Mouse (Mus musculus) MEL (cell line): ENCODE measurements around the gene Lyrm2.

Experiments
- CTCF ChIP-seq, 3 experiments: IDR thresholded peaks in 2 of 3; conservative IDR thresholded peaks in 1 of 3; 2 replicates each; pipeline ENCODE4 v1.5.1; 2011 to 2012; ENCODE audit warnings: low read length in 3 of 3, low read depth in 2 of 3, mild to moderate bottlenecking in 2 of 3, improper control_type of control experiment in 1 of 3, inconsistent platforms in 1 of 3, mixed read lengths in 1 of 3, moderate library complexity in 1 of 3; ENCODE audit not compliant: control insufficient read depth in 1 of 3, insufficient read depth in 1 of 3, poor library complexity in 1 of 3, severe bottlenecking in 1 of 3
- EP300 ChIP-seq, 2 experiments: IDR thresholded peaks; 2 replicates each; pipeline ENCODE4 v1.6.1; 2011; ENCODE audit warnings: improper control_type of control experiment in 2 of 2, low read length in 2 of 2, low read depth in 1 of 2, mild to moderate bottlenecking in 1 of 2
- GABPA ChIP-seq: IDR thresholded peaks from 2 replicates; pipeline ENCODE4 v1.6.1; 2012; ENCODE audit warnings: low read depth, mild to moderate bottlenecking, inconsistent platforms, low read length, improper control_type of control experiment, moderate library complexity
- HCFC1 ChIP-seq: IDR thresholded peaks from 2 replicates; pipeline ENCODE4 v1.6.1; 2012; ENCODE audit warnings: low read depth, mild to moderate bottlenecking, inconsistent platforms, low read length, improper control_type of control experiment, moderate library complexity
- MYB ChIP-seq: IDR thresholded peaks from 2 replicates; pipeline ENCODE4 v1.6.1; 2011; ENCODE audit warnings: mild to moderate bottlenecking, low read depth, low read length, improper control_type of control experiment
- POLR2A ChIP-seq, 2 experiments: IDR thresholded peaks; 2 replicates each; pipeline ENCODE4 v1.6.1; 2011 to 2012; ENCODE audit warnings: low read length in 2 of 2, mild to moderate bottlenecking in 2 of 2, control low read depth in 1 of 2, improper control_type of control experiment in 1 of 2, low read depth in 1 of 2, moderate library complexity in 1 of 2; ENCODE audit not compliant: control insufficient read depth in 1 of 2, insufficient read depth in 1 of 2, poor library complexity in 1 of 2
- RCOR1 ChIP-seq: IDR thresholded peaks from 2 replicates; pipeline ENCODE4 v1.6.1; 2012; ENCODE audit warnings: low read depth, mild to moderate bottlenecking, inconsistent platforms, low read length, improper control_type of control experiment

- no peak for TF ChIP-seq MYB
- no peak for TF ChIP-seq CTCF (IDR thresholded peaks at IDR 0.05 in 2 of 3, conservative IDR thresholded peaks at IDR 0.05 in 1 of 3; ENCODE audit: control insufficient read depth in 1 of 3, insufficient read depth in 1 of 3, low read depth in 2 of 3, low read length in 3 of 3, poor library complexity in 1 of 3, severe bottlenecking in 1 of 3)
- no peak for TF ChIP-seq GABPA
- TF ChIP-seq HCFC1, result no peak
- TF ChIP-seq RCOR1, result no peak
- TF ChIP-seq EP300 (IDR thresholded peaks at IDR 0.05; ENCODE audit: low read depth in 1 of 2, low read length in 2 of 2), result no peak
- no peak for TF ChIP-seq POLR2A (IDR thresholded peaks at IDR 0.05; ENCODE audit: control insufficient read depth in 1 of 2, insufficient read depth in 1 of 2, low read depth in 1 of 2, low read length in 2 of 2, poor library complexity in 1 of 2)
Measured at GRCm38 (mm10) chr4:32833494-32834282, 33.6 kb downstream of the Lyrm2 start.
